ENCODE assay signal across 14 mouse cellular contexts in genomic region chr5:9371127-9371526, GRCm38 (mm10).
DNase-seq lines count a peak whose midpoint lies in the region; ATAC-seq lines count a peak whose summit lies in the region.
"Had no signal": no experiment of that assay in that cellular context is flagged by ENCODE, and none has a peak within 500 bp of the region (broad histone marks: within the 10 kb centered on the region; RNA-seq: fewer than 3 reads in every experiment).

No protein-coding gene starts in this region.

- ATAC-seq in cerebellum, adult (ENCODE audit: insufficient number of reproducible peaks, low FRiP score, low TSS enrichment) = 0 out of 2 replicates have a peak, but pooled peaks have one; percentile 53
- 0 out of 2 replicates have a peak, but pooled peaks have one; percentile 11 for ATAC-seq in frontal cortex, adult (ENCODE audit: low TSS enrichment)
- ATAC-seq: intestine, embryonic 15.5 days had no signal

- no peak for DNase-seq in cerebellum, postnatal 36 days
- DNase-seq in frontal cortex, postnatal 25 days (ENCODE audit: low spot score in 2 of 2) = no peak
- DNase-seq in layer of hippocampus, adult 9-10 months (ENCODE audit: low spot score) = peak; percentile 27
- no peak for DNase-seq in heart, postnatal 4 days
- DNase-seq in cerebellum, adult 9-10 months = no peak
- DNase-seq: adrenal gland, postnatal 14 days; B cell, adult 2 months; cerebellum, postnatal 14 days; gastrocnemius, postnatal 14 days; heart, adult 2 months; heart, postnatal 14 days had no signal
